In the genomic region with DNA sequence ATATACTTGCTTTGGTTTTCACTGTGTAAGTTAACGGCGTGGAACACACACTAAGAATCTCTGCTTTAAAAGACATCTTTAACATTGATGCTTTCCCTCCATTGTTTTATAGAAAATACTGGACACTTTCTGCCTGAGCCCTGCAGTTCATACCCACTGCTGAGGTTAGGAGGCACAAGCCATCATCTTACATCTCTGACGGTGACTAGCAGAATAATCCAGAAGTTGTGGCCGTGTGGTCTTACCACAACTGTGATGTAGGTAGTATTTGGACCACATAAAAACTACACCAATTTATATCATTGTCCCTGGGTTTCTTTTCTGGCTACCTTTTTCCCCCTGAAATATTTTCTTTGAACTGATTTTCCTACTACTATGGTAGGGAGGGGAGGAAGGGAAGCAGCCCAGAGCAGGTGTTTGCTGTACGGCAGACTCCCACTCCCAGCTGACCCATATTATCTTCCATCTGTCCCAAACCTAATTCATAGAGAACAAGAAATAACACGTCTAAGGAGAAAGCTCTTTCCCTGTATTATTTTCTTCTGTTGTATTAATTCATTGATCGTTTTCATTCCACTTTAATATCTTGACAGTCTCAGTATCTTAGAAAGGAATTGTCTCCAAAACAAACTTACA, we compare ENCODE assay signal across 24 mouse cellular contexts.
"Had no signal": no experiment of that assay in that cellular context is flagged by ENCODE, and none has a peak within 500 bp of the region (broad histone marks: within the 10 kb centered on the region; RNA-seq: fewer than 3 reads in every experiment).

No protein-coding gene starts in this region.

- H3K4me2 ChIP-seq: intestine, embryonic 15.5 days; kidney, embryonic 15.5 days; limb, embryonic 12.5 days; limb, embryonic 15.5 days; liver, embryonic 11.5 days; lung, embryonic 14.5 days; midbrain, embryonic 12.5 days; midbrain, embryonic 15.5 days; neural tube, embryonic 13.5 days; stomach, embryonic 15.5 days had no signal

- H3K4me3 ChIP-seq: intestine, embryonic 15.5 days; kidney, embryonic 15.5 days; limb, embryonic 12.5 days; limb, embryonic 15.5 days; midbrain, embryonic 12.5 days; midbrain, embryonic 15.5 days; myocyte; neural tube, embryonic 13.5 days; stomach, embryonic 15.5 days had no signal

- ATAC-seq: intestine, embryonic 15.5 days; liver, postnatal 0 days; lung, postnatal 0 days; midbrain, embryonic 15.5 days had no signal

- H3K36me3 ChIP-seq: intestine, embryonic 15.5 days; kidney, embryonic 15.5 days; limb, embryonic 12.5 days; limb, embryonic 15.5 days; midbrain, embryonic 12.5 days; midbrain, embryonic 15.5 days; neural tube, embryonic 13.5 days; stomach, embryonic 15.5 days had no signal

- H3K4me1 ChIP-seq: intestine, embryonic 15.5 days; kidney, embryonic 15.5 days; limb, embryonic 12.5 days; limb, embryonic 15.5 days; midbrain, embryonic 12.5 days; midbrain, embryonic 15.5 days; neural tube, embryonic 13.5 days; stomach, embryonic 15.5 days had no signal

- DNase-seq: kidney, adult 11 months; kidney, adult 8-10 months; kidney, postnatal 10 days; kidney, postnatal 36 days; left cerebral cortex, postnatal 4 days; liver, postnatal 0 days; lung, embryonic 14.5 days; lung, postnatal 36 days; retina, postnatal 1 day; right cerebral cortex, postnatal 25 days; spleen, adult 18-20 months; thymus, postnatal 36 days had no signal

- H3K27ac ChIP-seq: intestine, embryonic 15.5 days; kidney, embryonic 15.5 days; limb, embryonic 12.5 days; limb, embryonic 15.5 days; liver, embryonic 14.5 days; midbrain, embryonic 12.5 days; midbrain, embryonic 15.5 days; neural tube, embryonic 13.5 days; stomach, embryonic 15.5 days had no signal

- H3K9me3 ChIP-seq: intestine, embryonic 15.5 days; kidney, embryonic 15.5 days; limb, embryonic 12.5 days; limb, embryonic 15.5 days; midbrain, embryonic 12.5 days; midbrain, embryonic 15.5 days; neural tube, embryonic 13.5 days; stomach, embryonic 15.5 days had no signal

- H3K27me3 ChIP-seq: intestine, embryonic 15.5 days; kidney, embryonic 15.5 days; limb, embryonic 12.5 days; limb, embryonic 15.5 days; midbrain, embryonic 12.5 days; midbrain, embryonic 15.5 days; neural tube, embryonic 13.5 days; stomach, embryonic 15.5 days had no signal

- H3K9ac ChIP-seq: intestine, embryonic 15.5 days; kidney, embryonic 15.5 days; limb, embryonic 12.5 days; limb, embryonic 15.5 days; liver, embryonic 14.5 days; liver, postnatal 0 days; lung, embryonic 14.5 days; midbrain, embryonic 12.5 days; midbrain, embryonic 15.5 days; neural tube, embryonic 13.5 days; stomach, embryonic 15.5 days had no signal
